Mouse (Mus musculus): ENCODE measurements around the gene Gpcpd1. TPM values are rescaled to one million over a fixed set of nuclear protein-coding genes. Genes with fewer than 3 reads are reported as not detected.
A peak's percentile ranks its signal among the peaks of the same experiment; 100 is the strongest.
"Not testable (repeated sequence)": the region's sequence is repeated elsewhere in the genome, so short reads cannot be mapped to it uniquely, and the experiment has no call there.

The Gpcpd1 gene
- polyA plus RNA-seq, 1 experiment: 6.1 TPM

GRCm38 (mm10) chr2:132597866-132598480, 10.4 kb upstream of the Gpcpd1 start:
- Histone ChIP-seq H3K36me3 (ENCODE audit: control insufficient read depth, insufficient read depth, low read length) (no peaks in the 10 kb centered on the region), H3K4me1 (ENCODE audit: control insufficient read depth, insufficient read depth, low read length) (peaks cover 16% of the 10 kb centered on the region; the same call in 1 of the 2 replicates), H3K27me3 (replicated peaks; ENCODE audit: control insufficient read depth, insufficient read depth, low read length) (no peaks in the 10 kb centered on the region), H3K27ac (ENCODE audit: insufficient read depth, low read depth, low read length) (peak overlapping the region; percentile 81), H3K4me3 (ENCODE audit: insufficient read depth, low read depth, low read length) (no peak overlapping the region)
- WGBS: 47% methylated on average over 3 of the region's 3 CpGs
- DNase-seq: peak; percentile 64
- no peak for TF ChIP-seq CTCF (conservative IDR thresholded peaks at IDR 0.05; ENCODE audit: insufficient read depth, insufficient read length, low read depth, low read length)
- no peak for TF ChIP-seq POLR2A (IDR thresholded peaks at IDR 0.05; ENCODE audit: low read depth, low read length)

GRCm38 (mm10) chr2:132597226-132597625, 9.7 kb upstream of the Gpcpd1 start:
- Histone ChIP-seq H3K27me3 (replicated peaks; ENCODE audit: control insufficient read depth, insufficient read depth, low read length) (no peaks in the 10 kb centered on the region), H3K4me3 (ENCODE audit: insufficient read depth, low read depth, low read length) (no peak overlapping the region), H3K27ac (ENCODE audit: insufficient read depth, low read depth, low read length) (peak overlapping the region; percentile 81; the same call in 1 of the 2 replicates), H3K4me1 (ENCODE audit: control insufficient read depth, insufficient read depth, low read length) (peaks cover 21% of the 10 kb centered on the region), H3K36me3 (ENCODE audit: control insufficient read depth, insufficient read depth, low read length) (no peaks in the 10 kb centered on the region)
- TF ChIP-seq CTCF (conservative IDR thresholded peaks at IDR 0.05; ENCODE audit: insufficient read depth, insufficient read length, low read depth, low read length) (no peak), POLR2A (IDR thresholded peaks at IDR 0.05; ENCODE audit: low read depth, low read length) (no peak)
- 54% methylated on average over 8 of the region's 8 CpGs for WGBS
- DNase-seq: no peak

GRCm38 (mm10) chr2:132595601-132596235, 8.2 kb upstream of the Gpcpd1 start:
- 64% methylated on average over 11 of the region's 11 CpGs for WGBS
- H3K36me3 ChIP-seq (ENCODE audit: control insufficient read depth, insufficient read depth, low read length): no peaks in the 10 kb centered on the region
- peak; percentile 89 for DNase-seq
- no peak overlapping the region for H3K27ac ChIP-seq (ENCODE audit: insufficient read depth, low read depth, low read length)
- no peak overlapping the region for H3K4me3 ChIP-seq (ENCODE audit: insufficient read depth, low read depth, low read length)
- TF ChIP-seq CTCF (conservative IDR thresholded peaks at IDR 0.05; ENCODE audit: insufficient read depth, insufficient read length, low read depth, low read length) (no peak), POLR2A (IDR thresholded peaks at IDR 0.05; ENCODE audit: low read depth, low read length) (no peak)
- no peaks in the 10 kb centered on the region for H3K27me3 ChIP-seq (replicated peaks; ENCODE audit: control insufficient read depth, insufficient read depth, low read length)
- H3K4me1 ChIP-seq (ENCODE audit: control insufficient read depth, insufficient read depth, low read length): peaks cover 24% of the 10 kb centered on the region

- Histone ChIP-seq H3K4me3 (ENCODE audit: insufficient read depth, low read depth, low read length) (no peak overlapping the region), H3K27me3 (replicated peaks; ENCODE audit: control insufficient read depth, insufficient read depth, low read length) (no peaks in the 10 kb centered on the region), H3K36me3 (ENCODE audit: control insufficient read depth, insufficient read depth, low read length) (no peaks in the 10 kb centered on the region), H3K27ac (ENCODE audit: insufficient read depth, low read depth, low read length) (no peak overlapping the region), H3K4me1 (ENCODE audit: control insufficient read depth, insufficient read depth, low read length) (peaks cover 19% of the 10 kb centered on the region)
- no peak for DNase-seq
- no peak for TF ChIP-seq POLR2A (IDR thresholded peaks at IDR 0.05; ENCODE audit: low read depth, low read length)
- no peak for TF ChIP-seq CTCF (conservative IDR thresholded peaks at IDR 0.05; ENCODE audit: insufficient read depth, insufficient read length, low read depth, low read length)
- WGBS: 77% methylated on average over 3 of the region's 3 CpGs
Measured at GRCm38 (mm10) chr2:132592126-132592525, 4.6 kb upstream of the Gpcpd1 start.

GRCm38 (mm10) chr2:132591579-132591978, 4.0 kb upstream of the Gpcpd1 start:
- H3K27me3 ChIP-seq (replicated peaks; ENCODE audit: control insufficient read depth, insufficient read depth, low read length); H3K36me3 ChIP-seq (ENCODE audit: control insufficient read depth, insufficient read depth, low read length); H3K4me3 ChIP-seq (ENCODE audit: insufficient read depth, low read depth, low read length); H3K27ac ChIP-seq (ENCODE audit: insufficient read depth, low read depth, low read length); DNase-seq: not testable (repeated sequence)
- WGBS: 88% methylated on average over 3 of the region's 3 CpGs
- H3K4me1 ChIP-seq (ENCODE audit: control insufficient read depth, insufficient read depth, low read length): peaks cover 19% of the 10 kb centered on the region

- Histone ChIP-seq H3K36me3 (ENCODE audit: control insufficient read depth, insufficient read depth, low read length) (no peaks in the 10 kb centered on the region), H3K4me1 (ENCODE audit: control insufficient read depth, insufficient read depth, low read length) (peaks cover 11% of the 10 kb centered on the region), H3K27ac (ENCODE audit: insufficient read depth, low read depth, low read length) (no peak overlapping the region; the same call in 1 of the 2 replicates), H3K4me3 (ENCODE audit: insufficient read depth, low read depth, low read length) (no peak overlapping the region), H3K27me3 (replicated peaks; ENCODE audit: control insufficient read depth, insufficient read depth, low read length) (no peaks in the 10 kb centered on the region)
- TF ChIP-seq CTCF (conservative IDR thresholded peaks at IDR 0.05; ENCODE audit: insufficient read depth, insufficient read length, low read depth, low read length): no peak
- no peak for TF ChIP-seq POLR2A (IDR thresholded peaks at IDR 0.05; ENCODE audit: low read depth, low read length)
- DNase-seq: no peak
- WGBS: 57% methylated on average over 6 of the region's 6 CpGs
Measured at GRCm38 (mm10) chr2:132589906-132590538, 2.5 kb upstream of the Gpcpd1 start.

- DNase-seq: no peak
- H3K4me1 ChIP-seq (ENCODE audit: control insufficient read depth, insufficient read depth, low read length): peaks cover 11% of the 10 kb centered on the region; the same call in 1 of the 2 replicates
- H3K36me3 ChIP-seq (ENCODE audit: control insufficient read depth, insufficient read depth, low read length): no peaks in the 10 kb centered on the region
- no peak overlapping the region for H3K4me3 ChIP-seq (ENCODE audit: insufficient read depth, low read depth, low read length)
- TF ChIP-seq CTCF (conservative IDR thresholded peaks at IDR 0.05; ENCODE audit: insufficient read depth, insufficient read length, low read depth, low read length) (no peak), POLR2A (IDR thresholded peaks at IDR 0.05; ENCODE audit: low read depth, low read length) (no peak)
- WGBS: 61% methylated on average over 3 of the region's 3 CpGs
- H3K27me3 ChIP-seq (replicated peaks; ENCODE audit: control insufficient read depth, insufficient read depth, low read length): no peaks in the 10 kb centered on the region
- H3K27ac ChIP-seq (ENCODE audit: insufficient read depth, low read depth, low read length): no peak overlapping the region
Measured at GRCm38 (mm10) chr2:132586006-132586405, 1.5 kb downstream of the Gpcpd1 start.
